Mouse (Mus musculus) MEL (cell line): ENCODE measurements at regions not wholly inside any gene's neighbourhood (a gene's known extent, or its start where the extent isn't known, plus 50 kb on each side); places are given as distances from the start of the nearest gene placed in this dataset.

ENCODE experiments used
- DNase-seq: peaks from one replicate; pipeline ENCODE4 v3.0.0; 2011; ENCODE audit warnings: low read depth, low spot score
- H3K27ac ChIP-seq: 2 replicates; pipeline ENCODE4 v1.5.1; 2012; ENCODE audit warnings: low read depth, mild to moderate bottlenecking, control low read depth, low read length, moderate library complexity; ENCODE audit not compliant: control insufficient read depth
- H3K27me3 ChIP-seq, 2 experiments: fragments of 150-350 bp in 1 of 2; sonication (generic) in 1 of 2; 2 replicates each; pipeline ENCODE4 v1.6.1; 2012; ENCODE audit warnings: low read length in 2 of 2, mild to moderate bottlenecking in 2 of 2, improper control_type of control experiment in 1 of 2, moderate library complexity in 1 of 2; ENCODE audit not compliant: insufficient read depth in 2 of 2, control insufficient read depth in 1 of 2
- H3K36me3 ChIP-seq, 2 experiments: 2 replicates each; pipeline ENCODE4 v1.6.1; 2012 to 2014; ENCODE audit warnings: low read length in 2 of 2, improper control_type of control experiment in 1 of 2, inconsistent platforms in 1 of 2, mild to moderate bottlenecking in 1 of 2; ENCODE audit not compliant: insufficient read depth in 2 of 2, control insufficient read depth in 1 of 2
- H3K4me1 ChIP-seq, 2 experiments: fragments of 150-350 bp in 1 of 2; sonication (generic) in 1 of 2; 2 replicates each; pipeline ENCODE4 v1.6.1; 2012; ENCODE audit warnings: low read length in 2 of 2, improper control_type of control experiment in 1 of 2, mild to moderate bottlenecking in 1 of 2; ENCODE audit not compliant: insufficient read depth in 2 of 2, control insufficient read depth in 1 of 2
- H3K4me3 ChIP-seq, 2 experiments: fragments of 150-350 bp in 1 of 2; sonication (generic) in 1 of 2; 2 replicates each; pipeline ENCODE4 v1.5.1; 2012; ENCODE audit warnings: low read depth in 2 of 2, low read length in 2 of 2, mild to moderate bottlenecking in 2 of 2, moderate library complexity in 2 of 2, control low read depth in 1 of 2, improper control_type of control experiment in 1 of 2; ENCODE audit not compliant: control insufficient read depth in 1 of 2, insufficient read depth in 1 of 2
- H3K79me2 ChIP-seq: 2 replicates; pipeline ENCODE4 v1.6.1; 2012; ENCODE audit warnings: mild to moderate bottlenecking, low read length, moderate library complexity; ENCODE audit not compliant: control insufficient read depth, poor library complexity, insufficient read depth
- H3K9ac ChIP-seq: 2 replicates; pipeline ENCODE4 v1.6.1; 2012; ENCODE audit warnings: low read depth, mild to moderate bottlenecking, control low read depth, low read length, moderate library complexity; ENCODE audit not compliant: control insufficient read depth, poor library complexity, severe bottlenecking
- H3K9me3 ChIP-seq: fragments of 150-350 bp; sonication (generic); replicated peaks from 2 replicates; pipeline ENCODE4 v1.6.1; 2012; ENCODE audit warnings: mild to moderate bottlenecking, low read length, improper control_type of control experiment, moderate library complexity; ENCODE audit not compliant: insufficient read depth
- BHLHE40 ChIP-seq: IDR thresholded peaks from 2 replicates; pipeline ENCODE4 v1.6.1; 2012; ENCODE audit warnings: low read depth, mild to moderate bottlenecking, inconsistent platforms, low read length, improper control_type of control experiment, borderline replicate concordance
- CHD1 ChIP-seq: IDR thresholded peaks from 2 replicates; pipeline ENCODE4 v1.6.1; 2012; ENCODE audit warnings: low read depth, mild to moderate bottlenecking, inconsistent platforms, low read length, improper control_type of control experiment
- CHD2 ChIP-seq: IDR thresholded peaks from 2 replicates; pipeline ENCODE4 v1.6.1; 2011; ENCODE audit warnings: low read length, improper control_type of control experiment
- CTCF ChIP-seq, 3 experiments: IDR thresholded peaks in 2 of 3; conservative IDR thresholded peaks in 1 of 3; 2 replicates each; pipeline ENCODE4 v1.5.1; 2011 to 2012; ENCODE audit warnings: low read length in 3 of 3, low read depth in 2 of 3, mild to moderate bottlenecking in 2 of 3, improper control_type of control experiment in 1 of 3, inconsistent platforms in 1 of 3, mixed read lengths in 1 of 3, moderate library complexity in 1 of 3; ENCODE audit not compliant: control insufficient read depth in 1 of 3, insufficient read depth in 1 of 3, poor library complexity in 1 of 3, severe bottlenecking in 1 of 3
- EP300 ChIP-seq, 2 experiments: IDR thresholded peaks; 2 replicates each; pipeline ENCODE4 v1.6.1; 2011; ENCODE audit warnings: improper control_type of control experiment in 2 of 2, low read length in 2 of 2, low read depth in 1 of 2, mild to moderate bottlenecking in 1 of 2
- ETS1 ChIP-seq: IDR thresholded peaks from 2 replicates; pipeline ENCODE4 v1.6.1; 2012; ENCODE audit warnings: low read depth, mild to moderate bottlenecking, inconsistent platforms, low read length, improper control_type of control experiment, moderate library complexity
- KAT2A ChIP-seq: conservative IDR thresholded peaks from 2 replicates; pipeline ENCODE4 v1.6.1; 2012; ENCODE audit warnings: low read depth, low read length, improper control_type of control experiment, inconsistent platforms
- MAFK ChIP-seq: IDR thresholded peaks from 2 replicates; pipeline ENCODE4 v1.6.1; 2011; ENCODE audit warnings: low read depth, mild to moderate bottlenecking, low read length, improper control_type of control experiment, borderline replicate concordance
- MAZ ChIP-seq: IDR thresholded peaks from 2 replicates; pipeline ENCODE4 v1.6.1; 2012; ENCODE audit warnings: low read depth, mild to moderate bottlenecking, inconsistent platforms, low read length, improper control_type of control experiment
- MEF2A ChIP-seq: IDR thresholded peaks from 2 replicates; pipeline ENCODE4 v1.6.1; 2014; ENCODE audit warnings: low read depth, mild to moderate bottlenecking, inconsistent platforms, low read length, improper control_type of control experiment; ENCODE audit not compliant: poor library complexity, insufficient replicate concordance, severe bottlenecking; ENCODE audit errors: extremely low read depth
- MYB ChIP-seq: IDR thresholded peaks from 2 replicates; pipeline ENCODE4 v1.6.1; 2011; ENCODE audit warnings: mild to moderate bottlenecking, low read depth, low read length, improper control_type of control experiment
- NELFE ChIP-seq: IDR thresholded peaks from 2 replicates; pipeline ENCODE4 v1.6.1; 2011; ENCODE audit warnings: low read depth, low read length, improper control_type of control experiment
- POLR2A ChIP-seq, 2 experiments: IDR thresholded peaks; 2 replicates each; pipeline ENCODE4 v1.6.1; 2011 to 2012; ENCODE audit warnings: low read length in 2 of 2, mild to moderate bottlenecking in 2 of 2, control low read depth in 1 of 2, improper control_type of control experiment in 1 of 2, low read depth in 1 of 2, moderate library complexity in 1 of 2; ENCODE audit not compliant: control insufficient read depth in 1 of 2, insufficient read depth in 1 of 2, poor library complexity in 1 of 2
- POLR2AphosphoS2 ChIP-seq: IDR thresholded peaks from 2 replicates; pipeline ENCODE4 v1.6.1; 2011; ENCODE audit warnings: low read length, improper control_type of control experiment
- POLR2AphosphoS5 ChIP-seq: IDR thresholded peaks from 2 replicates; pipeline ENCODE4 v1.6.1; 2012; ENCODE audit warnings: low read depth, borderline replicate concordance, mild to moderate bottlenecking, inconsistent platforms, low read length, moderate library complexity, mixed read lengths
- RAD21 ChIP-seq: IDR thresholded peaks from 2 replicates; pipeline ENCODE4 v1.6.1; 2011; ENCODE audit warnings: mild to moderate bottlenecking, low read depth, low read length, improper control_type of control experiment
- SIN3A ChIP-seq: IDR thresholded peaks from 2 replicates; pipeline ENCODE4 v1.6.1; 2012; ENCODE audit warnings: low read length, improper control_type of control experiment, inconsistent platforms
- SMC3 ChIP-seq: IDR thresholded peaks from 2 replicates; pipeline ENCODE4 v1.6.1; 2011; ENCODE audit warnings: low read depth, low read length, improper control_type of control experiment
- TAL1 ChIP-seq: IDR thresholded peaks from 2 replicates; pipeline ENCODE4 v1.6.1; 2012; ENCODE audit warnings: mild to moderate bottlenecking, inconsistent platforms, low read length, moderate library complexity, mixed read lengths
- USF2 ChIP-seq, 2 experiments: IDR thresholded peaks; 2 replicates each; pipeline ENCODE4 v1.6.1; 2011 to 2012; ENCODE audit warnings: improper control_type of control experiment in 2 of 2, low read length in 2 of 2, borderline replicate concordance in 1 of 2, inconsistent platforms in 1 of 2, low read depth in 1 of 2, mild to moderate bottlenecking in 1 of 2; ENCODE audit not compliant: insufficient read depth in 1 of 2
- ZC3H11A ChIP-seq: IDR thresholded peaks from 2 replicates; pipeline ENCODE4 v1.6.1; 2012; ENCODE audit warnings: low read depth, mild to moderate bottlenecking, inconsistent platforms, low read length, improper control_type of control experiment
- ZMIZ1 ChIP-seq: IDR thresholded peaks from 2 replicates; pipeline ENCODE4 v1.6.1; 2012; ENCODE audit warnings: low read depth, mild to moderate bottlenecking, inconsistent platforms, low read length, improper control_type of control experiment, moderate library complexity
- ZNF384 ChIP-seq: IDR thresholded peaks from 2 replicates; pipeline ENCODE4 v1.6.1; 2012; ENCODE audit warnings: low read depth, mild to moderate bottlenecking, inconsistent platforms, low read length, improper control_type of control experiment

- DNase-seq, result no peak
- TF ChIP-seq MYB, result no peak
- TF ChIP-seq EP300 (IDR thresholded peaks at IDR 0.05; ENCODE audit: low read depth in 1 of 2, low read length in 2 of 2), result no peak
- TF ChIP-seq TAL1, result no peak
- TF ChIP-seq MAFK, result no peak
- TF ChIP-seq ETS1, result no peak
- TF ChIP-seq POLR2A (IDR thresholded peaks at IDR 0.05; ENCODE audit: control insufficient read depth in 1 of 2, insufficient read depth in 1 of 2, low read depth in 1 of 2, low read length in 2 of 2, poor library complexity in 1 of 2), result no peak
- no peak for TF ChIP-seq CTCF (IDR thresholded peaks at IDR 0.05 in 2 of 3, conservative IDR thresholded peaks at IDR 0.05 in 1 of 3; ENCODE audit: control insufficient read depth in 1 of 3, insufficient read depth in 1 of 3, low read depth in 2 of 3, low read length in 3 of 3, poor library complexity in 1 of 3, severe bottlenecking in 1 of 3)
- no peak for TF ChIP-seq USF2 (IDR thresholded peaks at IDR 0.05; ENCODE audit: borderline replicate concordance in 1 of 2, insufficient read depth in 1 of 2, low read depth in 1 of 2, low read length in 2 of 2)
- TF ChIP-seq SIN3A, result no peak
- no peak for TF ChIP-seq ZC3H11A
- no peak for TF ChIP-seq POLR2AphosphoS5
- TF ChIP-seq MEF2A, result no peak
- no peak for TF ChIP-seq RAD21
- TF ChIP-seq BHLHE40, result no peak
- TF ChIP-seq MAZ, result no peak
- no peak for TF ChIP-seq ZMIZ1
- no peak for TF ChIP-seq KAT2A
- TF ChIP-seq CHD1, result no peak
- no peak overlapping the region for H3K4me3 ChIP-seq
- H3K9me3 ChIP-seq, result no peaks in the 10 kb centered on the region
- H3K36me3 ChIP-seq, result no peaks in the 10 kb centered on the region
- no peaks in the 10 kb centered on the region for H3K4me1 ChIP-seq
- H3K79me2 ChIP-seq, result no peaks in the 10 kb centered on the region
- H3K27me3 ChIP-seq, result no peaks in the 10 kb centered on the region; a peak in 2 of 4 replicates
- no peak overlapping the region for H3K9ac ChIP-seq
- no peak overlapping the region for H3K27ac ChIP-seq
Measured at GRCm38 (mm10) chr9:63838996-63839772, 81.4 kb upstream of the Smad3 start.

GRCm38 (mm10) chr9:63837552-63837951, 79.8 kb upstream of the Smad3 start:
- Histone ChIP-seq H3K36me3 (no peaks in the 10 kb centered on the region), H3K27me3 (no peaks in the 10 kb centered on the region; a peak in 2 of 4 replicates), H3K9ac (no peak overlapping the region), H3K9me3 (no peaks in the 10 kb centered on the region), H3K27ac (no peak overlapping the region), H3K79me2 (no peaks in the 10 kb centered on the region), H3K4me1 (no peaks in the 10 kb centered on the region), H3K4me3 (no peak overlapping the region)
- DNase-seq, result no peak
- TF ChIP-seq CTCF (IDR thresholded peaks at IDR 0.05 in 2 of 3, conservative IDR thresholded peaks at IDR 0.05 in 1 of 3; ENCODE audit: control insufficient read depth in 1 of 3, insufficient read depth in 1 of 3, low read depth in 2 of 3, low read length in 3 of 3, poor library complexity in 1 of 3, severe bottlenecking in 1 of 3) (peak in 2 of 3 experiments; percentile 25 to 33; a peak in 3 of 6 replicates), POLR2AphosphoS2 (no peak), RAD21 (peak; percentile 25), SMC3 (peak; percentile 33), NELFE (no peak), CHD1 (no peak), ETS1 (no peak), CHD2 (no peak), ZNF384 (no peak)
